Mouse (Mus musculus): ENCODE data around the gene Hipk2. TPM values are rescaled to one million over a fixed set of nuclear protein-coding genes. Genes with fewer than 3 reads are reported as not detected.

Hipk2 gene
- total and polyA plus RNA-seq, 3 experiments = 3.9 to 85.1 (median 14.1) TPM

DNA sequence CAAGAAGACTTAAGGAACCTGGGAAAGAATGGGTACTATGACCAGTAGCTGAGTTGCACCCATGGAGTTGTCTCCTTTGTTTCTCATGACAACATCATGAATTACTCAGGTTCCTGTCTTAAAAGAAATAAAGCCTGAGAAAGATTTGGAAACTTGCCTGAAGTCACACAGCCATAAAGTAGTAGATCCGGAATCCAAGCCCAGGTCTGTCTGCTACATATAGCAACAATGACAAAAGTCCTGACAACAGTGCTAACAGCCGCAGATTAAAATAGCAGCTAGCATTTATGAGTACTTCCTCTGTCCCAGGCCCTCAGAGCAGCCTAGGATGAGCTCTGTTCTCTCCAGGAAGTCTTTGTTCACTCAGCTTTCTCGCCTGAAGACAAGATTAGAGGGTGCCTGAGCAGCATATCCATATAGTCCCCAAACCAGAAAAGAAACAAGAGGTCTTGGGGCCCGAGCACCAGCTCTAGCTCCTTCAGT, 69.0 kb downstream of the Hipk2 start:
- Histone ChIP-seq H3K9me3 (replicated peaks; ENCODE audit: insufficient read depth, low read length) (no peaks in the 10 kb centered on the region), H3K36me3 (ENCODE audit: control insufficient read depth in 1 of 2, insufficient read depth in 2 of 2, low read length in 2 of 2) (peaks cover 0 to 13% of the 10 kb centered on the region in 2 experiments; a peak in 2 of 4 replicates), H3K79me2 (ENCODE audit: control insufficient read depth, insufficient read depth, low read length, poor library complexity) (no peaks in the 10 kb centered on the region), H3K27ac (ENCODE audit: control insufficient read depth, low read depth, low read length) (no peak overlapping the region), H3K4me1 (ENCODE audit: control insufficient read depth in 1 of 2, insufficient read depth in 2 of 2, low read length in 2 of 2) (peaks cover 10 to 21% of the 10 kb centered on the region in 2 experiments), H3K4me3 (ENCODE audit: control insufficient read depth in 1 of 2, insufficient read depth in 1 of 2, low read depth in 2 of 2, low read length in 2 of 2) (no peak overlapping the region), H3K9ac (ENCODE audit: control insufficient read depth, low read depth, low read length, poor library complexity, severe bottlenecking) (no peak overlapping the region), H3K27me3 (ENCODE audit: control insufficient read depth in 1 of 2, insufficient read depth in 2 of 2, low read length in 2 of 2) (no peaks in the 10 kb centered on the region)
- no peak for DNase-seq (ENCODE audit: low read depth, low spot score)
- no peak for TF ChIP-seq ELF1 (IDR thresholded peaks at IDR 0.05; ENCODE audit: low read depth, low read length)
- TF ChIP-seq MYB (IDR thresholded peaks at IDR 0.05; ENCODE audit: low read depth, low read length) = no peak
- TF ChIP-seq JUND (IDR thresholded peaks at IDR 0.05; ENCODE audit: low read depth, low read length) = no peak
- TF ChIP-seq SMC3 (IDR thresholded peaks at IDR 0.05; ENCODE audit: low read depth, low read length) = no peak
- no peak for TF ChIP-seq GATA1 (IDR thresholded peaks at IDR 0.05; ENCODE audit: low read depth, low read length)
- no peak for TF ChIP-seq USF1 (IDR thresholded peaks at IDR 0.05; ENCODE audit: low read depth, low read length)
- no peak for TF ChIP-seq CHD1 (IDR thresholded peaks at IDR 0.05; ENCODE audit: low read depth, low read length)
- TF ChIP-seq ZC3H11A (IDR thresholded peaks at IDR 0.05; ENCODE audit: low read depth, low read length) = no peak
- no peak for TF ChIP-seq MEF2A (IDR thresholded peaks at IDR 0.05; ENCODE audit: extremely low read depth, insufficient replicate concordance, low read depth, low read length, poor library complexity, severe bottlenecking)
- no peak for TF ChIP-seq ZKSCAN1 (IDR thresholded peaks at IDR 0.05; ENCODE audit: low read depth, low read length)
- TF ChIP-seq E2F4 (IDR thresholded peaks at IDR 0.05; ENCODE audit: borderline replicate concordance, low read depth, low read length) = no peak
- TF ChIP-seq SIN3A (IDR thresholded peaks at IDR 0.05; ENCODE audit: low read length) = no peak
- no peak for TF ChIP-seq TBP (IDR thresholded peaks at IDR 0.05; ENCODE audit: low read depth, low read length)
- TF ChIP-seq MAFK (IDR thresholded peaks at IDR 0.05; ENCODE audit: borderline replicate concordance, low read depth, low read length) = no peak
- no peak for TF ChIP-seq EP300 (IDR thresholded peaks at IDR 0.05; ENCODE audit: low read depth in 1 of 2, low read length in 2 of 2)
- no peak for TF ChIP-seq ZMIZ1 (IDR thresholded peaks at IDR 0.05; ENCODE audit: low read depth, low read length)
- no peak for TF ChIP-seq CHD2 (IDR thresholded peaks at IDR 0.05; ENCODE audit: low read length)
- no peak for TF ChIP-seq MAX (IDR thresholded peaks at IDR 0.05; ENCODE audit: low read length)

DNA sequence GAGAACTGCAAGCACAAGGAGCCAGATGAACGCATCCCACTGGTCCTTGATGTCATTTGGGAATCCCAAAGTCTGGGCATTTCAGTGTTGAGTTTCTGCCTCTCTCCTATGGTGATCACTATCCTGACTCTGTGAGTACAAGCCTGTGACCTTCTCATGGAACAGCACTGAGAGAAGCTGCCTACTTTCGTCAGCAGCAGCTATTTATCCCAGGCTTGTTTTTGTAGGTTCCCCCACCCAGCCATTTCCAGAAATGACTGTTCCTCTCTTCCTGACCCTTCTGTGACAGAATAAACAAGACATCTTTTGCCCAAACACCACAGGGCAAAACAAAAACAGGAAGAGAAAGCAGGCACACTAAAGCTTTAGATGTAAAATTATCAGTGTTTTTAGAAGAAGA, 70.4 kb downstream of the Hipk2 start:
- TF ChIP-seq CTCF (IDR thresholded peaks at IDR 0.05 in 2 of 3, conservative IDR thresholded peaks at IDR 0.05 in 1 of 3; ENCODE audit: control insufficient read depth in 1 of 3, insufficient read depth in 1 of 3, low read depth in 2 of 3, low read length in 3 of 3, poor library complexity in 1 of 3, severe bottlenecking in 1 of 3) (no peak), NELFE (IDR thresholded peaks at IDR 0.05; ENCODE audit: low read depth, low read length) (no peak), GABPA (IDR thresholded peaks at IDR 0.05; ENCODE audit: low read depth, low read length) (no peak), MYB (IDR thresholded peaks at IDR 0.05; ENCODE audit: low read depth, low read length) (no peak), CHD2 (IDR thresholded peaks at IDR 0.05; ENCODE audit: low read length) (no peak), E2F4 (IDR thresholded peaks at IDR 0.05; ENCODE audit: borderline replicate concordance, low read depth, low read length) (no peak), JUND (IDR thresholded peaks at IDR 0.05; ENCODE audit: low read depth, low read length) (no peak)
- H3K9ac ChIP-seq (ENCODE audit: control insufficient read depth, low read depth, low read length, poor library complexity, severe bottlenecking) = no peak overlapping the region
- no peak overlapping the region for H3K4me3 ChIP-seq (ENCODE audit: control insufficient read depth in 1 of 2, insufficient read depth in 1 of 2, low read depth in 2 of 2, low read length in 2 of 2)
- no peak overlapping the region for H3K27ac ChIP-seq (ENCODE audit: control insufficient read depth, low read depth, low read length)
- H3K9me3 ChIP-seq (replicated peaks; ENCODE audit: insufficient read depth, low read length) = no peaks in the 10 kb centered on the region
- H3K4me1 ChIP-seq (ENCODE audit: control insufficient read depth in 1 of 2, insufficient read depth in 2 of 2, low read length in 2 of 2) = peaks cover 10 to 16% of the 10 kb centered on the region in 2 experiments
- peaks cover 0 to 13% of the 10 kb centered on the region in 2 experiments; a peak in 2 of 4 replicates for H3K36me3 ChIP-seq (ENCODE audit: control insufficient read depth in 1 of 2, insufficient read depth in 2 of 2, low read length in 2 of 2)
- no peaks in the 10 kb centered on the region for H3K79me2 ChIP-seq (ENCODE audit: control insufficient read depth, insufficient read depth, low read length, poor library complexity)
- DNase-seq (ENCODE audit: low read depth, low spot score) = no peak
- H3K27me3 ChIP-seq (ENCODE audit: control insufficient read depth in 1 of 2, insufficient read depth in 2 of 2, low read length in 2 of 2) = no peaks in the 10 kb centered on the region
